Mouse (Mus musculus): ENCODE data around the gene Cracr2a.

Cracr2a gene

DNA sequence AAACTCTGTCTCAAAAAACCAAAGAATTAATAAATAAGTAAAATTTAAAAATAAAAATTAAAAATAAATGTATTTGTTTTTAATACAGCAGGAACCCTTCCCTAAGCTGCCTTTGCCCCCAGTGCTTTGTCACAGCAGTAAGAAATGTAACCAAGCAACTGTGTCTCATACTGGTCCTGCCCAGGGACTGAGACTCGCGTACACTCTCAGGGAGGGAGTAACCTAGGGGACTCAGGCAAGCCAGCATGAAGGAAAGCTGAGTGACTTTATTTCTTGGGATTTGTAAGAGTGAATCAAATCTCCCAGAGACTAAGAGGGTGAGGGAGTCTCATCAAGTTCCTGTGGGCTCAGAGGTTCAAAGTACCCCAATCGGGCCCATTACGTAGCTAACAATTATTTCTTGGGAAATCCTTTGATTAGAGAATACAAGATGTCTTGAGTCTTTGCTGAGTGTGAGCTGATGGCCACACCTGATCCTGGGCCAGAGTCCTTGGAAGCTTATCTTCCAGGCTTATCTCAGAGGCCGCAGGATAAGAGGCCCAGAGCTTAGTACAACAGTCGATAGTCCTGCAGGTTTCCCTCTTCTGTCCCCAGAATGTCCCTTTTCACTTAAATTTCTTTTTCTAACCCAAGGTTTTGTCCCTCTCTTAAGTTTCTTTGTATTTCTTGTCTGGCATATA is 126.2 kb downstream of the Cracr2a start:
- in situ Hi-C loops (cut with MboI, MseI) = no loop called here

DNA sequence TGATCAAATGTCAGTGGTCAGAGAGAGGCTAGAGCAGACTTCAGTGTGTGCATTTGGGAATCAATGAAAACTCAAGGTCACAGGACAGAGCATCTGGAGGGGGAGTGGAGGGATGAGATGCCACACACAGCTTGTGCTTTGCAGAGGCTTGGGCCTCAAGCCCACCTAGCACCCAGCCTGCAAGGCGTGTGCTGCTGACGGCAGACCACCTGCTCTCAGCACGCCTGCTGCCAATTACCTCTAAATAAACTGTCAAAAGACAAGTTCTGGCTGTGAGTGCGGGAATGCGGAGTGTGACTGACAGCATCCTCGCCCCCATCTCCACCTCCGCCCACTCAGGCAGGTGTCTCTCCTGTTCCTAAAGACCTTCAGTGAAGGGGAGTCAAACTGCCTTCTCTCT is 131.2 kb downstream of the Cracr2a start:
- in situ Hi-C loops (cut with MboI, MseI) = no loop called here

DNA sequence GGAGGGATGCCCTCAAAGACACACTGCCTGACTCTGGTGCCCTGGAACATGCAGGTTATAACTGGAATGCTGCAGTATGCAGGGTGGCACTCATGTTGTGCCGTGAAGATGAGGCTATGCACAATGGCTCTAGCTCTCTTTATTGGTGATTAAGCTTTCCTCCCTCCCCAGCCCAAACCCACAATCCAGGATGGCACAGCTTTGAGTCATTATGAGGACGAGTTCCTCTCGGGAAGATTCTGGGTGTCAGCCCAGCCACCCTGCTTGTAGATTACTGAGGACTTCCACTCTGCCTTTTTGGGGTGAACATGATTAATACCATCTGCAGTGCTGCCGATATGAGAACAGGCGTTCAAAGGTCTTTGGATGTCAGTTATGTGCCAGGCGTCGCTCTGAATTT is 132.5 kb downstream of the Cracr2a start:
- in situ Hi-C loops (cut with MboI, MseI) = no loop called here

DNA sequence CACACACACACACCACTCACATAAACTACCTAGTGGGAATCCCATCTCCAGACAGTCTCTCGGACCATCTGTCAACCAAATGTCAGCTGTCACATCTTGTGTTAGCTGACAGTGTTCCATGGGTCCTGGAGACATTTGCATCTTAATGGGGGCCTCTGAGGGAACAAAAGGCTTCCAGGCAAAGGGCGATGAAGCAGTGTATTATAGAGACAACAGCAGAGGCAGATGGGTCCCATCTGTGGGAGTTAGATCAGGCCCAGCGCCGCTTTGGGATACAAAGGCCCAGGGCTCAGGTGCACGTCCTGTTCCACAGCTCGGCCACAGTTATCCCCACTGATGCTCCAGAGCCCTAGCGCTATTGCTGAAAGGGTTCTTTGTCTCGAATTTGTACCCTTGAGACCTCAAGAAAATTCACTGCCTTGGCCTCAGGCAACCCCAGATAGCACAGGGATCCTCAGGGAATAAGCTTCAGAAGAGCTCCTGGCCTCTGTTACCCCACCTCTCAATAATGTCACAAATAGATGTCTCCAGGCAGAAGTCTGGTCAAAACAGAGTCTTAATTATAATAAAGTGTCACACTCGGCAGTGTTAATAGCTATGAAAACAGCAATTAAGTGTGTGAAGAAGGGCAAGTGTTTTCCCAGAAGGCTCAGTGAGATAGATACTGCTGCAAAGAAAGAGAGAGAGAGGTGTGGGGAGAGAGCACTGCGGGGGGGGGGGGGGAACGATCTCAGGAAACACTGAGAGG is 140.1 kb downstream of the Cracr2a start:
- in situ Hi-C loops (cut with MboI, MseI) = no loop called here

DNA sequence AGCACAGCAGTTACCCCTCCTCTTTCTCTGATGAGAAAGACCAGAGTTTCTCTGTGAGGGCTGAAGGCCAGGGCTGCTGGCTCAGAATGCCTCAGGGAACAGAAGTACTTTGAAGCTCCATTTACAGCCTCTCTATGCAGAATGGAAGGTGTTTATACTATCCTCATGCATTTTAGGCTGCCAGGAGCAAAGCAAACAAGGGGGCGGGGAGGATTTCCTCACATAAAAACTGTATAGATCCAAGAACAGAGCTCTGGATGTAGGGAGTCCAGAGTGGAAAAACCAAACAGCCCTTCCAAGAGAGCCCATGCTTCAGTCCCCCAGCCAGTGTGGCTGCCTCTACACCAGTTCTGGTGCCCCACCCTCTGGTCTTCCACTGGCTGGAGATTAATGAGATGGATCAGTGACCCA is 147.1 kb downstream of the Cracr2a start:
- in situ Hi-C loops (cut with MboI, MseI) = no loop called here

DNA sequence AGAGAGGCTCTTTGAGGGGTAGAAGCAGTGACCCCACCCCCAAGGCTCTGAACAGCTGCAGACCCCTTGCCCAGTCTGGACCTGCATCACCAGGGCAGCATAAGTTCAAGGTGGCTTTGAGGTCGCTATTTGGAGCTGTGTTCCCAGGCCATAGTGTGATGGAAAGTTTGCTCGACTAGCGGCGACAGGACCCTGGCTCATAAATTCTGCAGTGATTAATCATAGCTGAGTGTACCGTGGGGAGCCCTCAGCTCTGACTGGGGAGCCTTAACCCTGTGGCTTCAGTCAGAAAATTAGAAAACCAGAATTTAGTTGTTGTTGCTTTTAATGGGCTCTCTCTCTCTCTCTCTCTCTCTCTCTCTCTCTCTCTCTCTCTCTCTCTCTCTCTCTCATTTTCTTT is 153.8 kb downstream of the Cracr2a start:
- in situ Hi-C loops (cut with MboI, MseI) = no loop called here

DNA sequence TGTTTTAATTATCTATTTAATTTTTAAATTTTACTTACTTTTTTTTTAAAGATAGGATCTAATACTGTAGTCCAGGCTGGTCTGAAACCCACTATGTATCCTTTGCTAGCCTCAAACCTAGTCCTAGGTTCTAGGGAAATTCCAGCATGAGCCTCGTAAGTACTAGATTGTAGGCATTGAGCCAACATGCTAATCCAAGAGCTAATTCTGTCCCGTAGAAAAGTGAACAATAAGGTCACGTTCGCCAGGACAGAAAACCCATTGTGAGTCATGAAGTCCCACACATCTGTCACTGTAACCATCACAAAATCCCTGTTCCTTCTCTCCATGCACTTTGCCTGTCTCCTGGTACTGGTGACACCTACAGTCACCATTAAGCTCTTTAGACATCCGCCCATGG is 154.3 kb downstream of the Cracr2a start:
- in situ Hi-C loops (cut with MboI, MseI) = no loop called here

DNA sequence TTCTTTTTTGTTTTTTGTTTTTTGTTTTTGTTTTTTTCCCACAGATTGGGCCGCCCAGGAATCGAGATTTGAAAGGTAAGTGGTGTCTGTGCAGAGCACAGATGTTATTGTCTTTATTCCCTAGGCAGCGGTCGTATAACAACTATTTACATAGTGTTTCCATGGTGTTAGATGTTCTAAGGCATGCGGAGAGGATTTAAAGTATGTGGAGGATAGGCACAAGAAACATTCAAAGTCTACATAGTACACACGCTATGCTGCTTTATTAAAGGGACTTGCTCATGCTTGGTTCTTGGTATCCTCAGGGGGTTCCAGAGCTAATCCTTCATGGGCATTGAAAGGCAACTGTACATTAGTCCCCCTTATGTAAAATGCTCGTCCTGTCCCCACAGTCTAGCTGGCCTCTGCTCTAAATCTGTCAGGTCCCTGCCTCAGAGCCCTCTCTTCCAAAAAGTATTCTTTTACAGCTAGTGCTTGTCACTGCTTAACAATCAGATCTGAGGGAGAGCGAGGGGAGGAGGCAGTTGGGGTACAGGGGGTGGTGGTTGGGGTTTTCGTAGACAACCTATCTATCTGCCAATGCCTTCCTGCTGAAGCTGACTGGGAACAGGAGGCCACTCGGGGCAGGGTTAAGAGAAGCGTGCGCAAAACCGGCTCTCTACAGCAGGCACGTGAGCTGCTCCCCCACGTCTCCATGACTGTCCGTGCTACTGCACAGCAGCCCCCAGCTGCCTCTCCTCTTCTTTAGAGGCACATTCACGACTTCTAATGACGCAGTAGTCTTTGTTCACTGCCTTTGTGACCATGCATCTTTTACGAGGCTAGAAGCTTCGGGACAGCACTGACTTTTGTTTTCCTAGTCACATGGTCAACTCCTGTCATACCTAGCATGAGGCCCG is 156.3 kb downstream of the Cracr2a start:
- in situ Hi-C loops (cut with MboI, MseI) = no loop called here

DNA sequence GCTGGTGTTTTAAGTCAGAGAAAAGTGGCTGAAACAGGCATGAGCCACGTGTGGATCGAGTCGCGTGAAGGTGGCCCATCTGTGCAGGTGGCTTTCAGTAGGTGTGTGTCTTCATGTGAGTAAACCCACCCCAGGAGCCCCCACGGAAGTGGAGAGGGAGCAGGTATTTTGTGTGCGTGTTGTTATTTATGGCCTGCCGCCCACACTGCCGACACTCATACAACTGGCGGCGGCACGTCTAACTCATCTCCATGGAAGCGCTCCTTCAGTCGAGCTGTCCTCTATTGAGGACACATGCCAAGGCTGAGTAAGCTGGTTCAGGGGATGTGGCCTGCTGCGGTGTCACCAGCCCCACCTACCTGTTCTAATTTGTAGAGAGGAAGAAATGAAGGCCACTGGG is 158.7 kb downstream of the Cracr2a start:
- in situ Hi-C loops (cut with MboI, MseI) = no loop called here

DNA sequence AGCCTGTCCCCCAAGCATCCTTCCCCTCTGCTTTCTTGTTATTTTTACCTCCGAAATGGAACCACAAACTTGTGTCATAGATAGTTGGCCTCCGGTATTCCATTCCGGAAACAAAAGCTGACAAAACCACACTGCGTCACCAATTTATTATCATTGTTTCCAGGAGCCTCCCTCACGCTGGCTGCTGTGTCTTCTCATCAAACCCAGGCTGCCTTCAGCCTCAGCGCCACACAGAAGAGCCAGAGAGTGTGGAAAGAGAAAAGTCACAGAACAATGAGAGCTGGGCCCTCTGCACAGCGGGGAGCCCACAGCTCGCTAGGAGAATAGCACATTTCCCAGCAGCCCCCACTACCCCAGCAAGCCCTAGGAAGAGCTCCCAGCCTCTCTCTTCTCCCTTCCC is 162.0 kb downstream of the Cracr2a start:
- in situ Hi-C loops (cut with MboI, MseI) = no loop called here
